Mouse (Mus musculus): ENCODE measurements around the gene Atp6v1b1.
A peak's percentile ranks its signal among the peaks of the same experiment; 100 is the strongest.
"Not testable (repeated sequence)": the region's sequence is repeated elsewhere in the genome, so short reads cannot be mapped to it uniquely, and the experiment has no call there.

The Atp6v1b1 gene

DNA sequence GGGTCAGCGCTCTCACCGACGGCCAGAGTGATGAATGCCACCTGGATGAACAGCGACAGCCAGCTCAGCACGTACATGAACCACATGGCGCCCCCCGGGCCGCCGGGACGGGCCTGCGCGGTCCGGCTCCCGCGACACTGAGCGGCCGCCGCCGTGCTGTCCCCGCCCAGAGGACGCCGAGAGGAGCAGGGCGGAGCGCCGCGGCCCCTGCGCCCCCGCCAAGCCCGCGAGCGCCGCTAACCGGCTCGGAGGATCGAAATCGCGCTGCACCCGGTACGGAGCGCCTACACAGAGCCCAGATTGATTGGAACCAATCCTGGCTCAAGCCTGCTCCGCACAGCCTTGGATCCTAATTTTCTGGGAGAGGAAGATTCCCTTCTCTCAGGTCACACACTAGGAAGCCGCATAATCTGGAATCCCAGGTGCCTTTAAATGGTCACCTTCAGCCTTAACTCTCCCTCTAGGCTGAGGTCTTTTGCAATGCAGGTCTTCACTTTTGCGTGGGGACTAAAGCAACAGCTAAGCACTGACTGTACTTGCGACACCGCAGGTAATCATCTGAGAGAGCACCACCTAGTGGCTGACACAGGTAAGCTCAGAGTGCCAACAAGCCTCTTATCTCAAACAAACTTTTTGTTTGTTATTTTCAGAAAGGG is 33.0 kb downstream of the Atp6v1b1 start, which contains the start of gene Tex261:
Tex261 (minus strand) TSS at position 176 of the 656 bp plus-strand sequence.
- DNase-seq (ENCODE audit: low read depth, low spot score): peak; percentile 96

DNA sequence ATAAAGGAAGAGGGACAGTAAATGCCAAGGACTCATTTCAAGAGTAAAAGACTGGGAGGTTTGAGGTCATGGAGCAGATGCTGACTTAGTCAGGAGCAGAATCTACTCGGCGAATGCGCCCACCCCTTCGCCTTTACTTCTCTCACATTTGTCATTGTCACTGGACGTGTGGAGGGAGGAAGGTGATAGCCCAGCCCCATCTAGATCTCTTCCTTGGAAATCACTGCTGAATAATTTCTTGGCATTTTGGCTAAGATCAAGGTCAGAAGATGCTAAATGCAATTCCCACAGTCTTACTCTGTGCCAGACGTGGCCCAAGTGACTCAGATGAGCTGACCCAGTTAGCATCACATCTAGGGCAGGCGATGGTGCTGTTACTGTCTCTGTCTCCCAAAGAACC is 35.5 kb downstream of the Atp6v1b1 start:
- DNase-seq (ENCODE audit: low read depth, low spot score): peak; percentile 64

DNA sequence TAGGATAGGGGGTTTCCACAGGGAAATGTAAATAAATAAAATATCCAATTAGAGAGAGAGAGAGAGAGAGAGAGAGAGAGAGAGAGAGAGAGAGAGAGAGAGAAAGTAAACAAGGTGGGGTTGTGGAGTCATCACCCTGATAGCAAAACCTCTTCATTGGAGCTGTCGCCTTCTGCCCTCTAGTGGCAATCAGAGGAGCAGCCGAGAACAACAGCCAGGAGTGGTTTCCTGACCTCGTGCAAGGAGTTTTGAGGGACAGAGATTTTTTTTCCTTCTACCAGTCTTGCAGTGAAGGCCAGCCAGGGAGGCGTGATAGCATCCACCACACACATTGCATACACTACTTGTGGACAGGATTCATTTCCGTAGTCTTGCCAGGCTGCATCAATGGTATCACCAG is 36.2 kb downstream of the Atp6v1b1 start:
- peak; percentile 70 for DNase-seq (ENCODE audit: low read depth, low spot score)

DNA sequence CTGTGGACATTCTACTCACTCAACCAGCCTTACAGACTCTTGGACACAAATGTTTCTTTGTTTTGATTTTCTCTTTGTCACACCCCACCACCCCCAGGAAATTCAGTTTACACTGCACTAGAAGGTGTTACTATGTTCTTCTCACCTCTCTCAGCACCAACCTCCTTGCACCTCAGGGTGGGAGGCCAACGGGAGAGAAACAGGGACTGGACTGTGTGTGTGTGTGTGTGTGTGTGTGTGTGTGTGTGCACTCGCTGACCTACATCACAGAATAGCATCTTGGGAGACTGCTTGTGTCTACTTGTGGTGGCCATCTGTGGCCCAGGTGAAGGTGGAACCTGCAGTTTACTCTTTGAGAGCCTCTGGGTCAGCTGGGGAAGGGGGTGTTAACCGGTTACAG is 43.6 kb downstream of the Atp6v1b1 start:
- no peak for DNase-seq (ENCODE audit: low read depth, low spot score)

DNA sequence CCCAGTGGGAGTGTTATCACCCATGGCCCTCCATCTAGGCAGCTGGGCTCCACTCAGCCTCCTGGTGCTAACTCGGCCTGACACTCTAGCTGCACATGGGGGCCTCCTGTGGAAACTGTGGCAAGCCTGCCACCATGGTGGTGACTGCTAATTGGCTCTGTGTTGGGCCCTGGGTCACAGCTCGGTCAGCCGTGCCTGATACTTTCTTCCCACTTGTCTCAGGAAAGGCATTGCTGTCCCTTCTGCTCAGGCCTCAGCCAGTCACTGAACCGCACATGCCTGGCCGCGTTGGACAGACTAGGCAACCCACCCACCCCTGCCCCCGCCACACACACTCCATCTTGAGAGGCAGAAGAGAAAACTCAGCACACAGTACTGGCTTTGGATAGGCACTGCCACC is 45.8 kb downstream of the Atp6v1b1 start:
- no peak for DNase-seq (ENCODE audit: low read depth, low spot score)

DNA sequence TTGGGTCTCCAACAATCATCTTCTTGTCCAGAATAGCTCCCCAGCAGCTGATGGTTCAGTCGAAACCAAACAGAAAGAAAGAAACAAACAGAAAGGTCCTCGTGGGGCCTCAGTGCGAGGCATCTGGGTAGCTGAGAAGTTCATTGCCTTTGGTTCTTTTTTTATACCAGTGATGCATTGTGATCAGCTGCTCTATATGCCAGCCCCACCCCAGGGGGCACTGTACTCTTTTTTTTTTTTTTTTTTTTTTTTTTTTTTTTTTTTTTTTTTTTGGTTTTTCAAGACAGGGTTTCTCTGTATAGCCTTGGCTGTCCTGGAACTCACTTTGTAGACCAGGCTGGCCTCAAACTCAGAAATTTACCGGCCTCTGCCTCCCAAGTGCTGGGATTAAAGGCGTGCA is 47.7 kb downstream of the Atp6v1b1 start:
- DNase-seq (ENCODE audit: low read depth, low spot score): not testable (repeated sequence)

DNA sequence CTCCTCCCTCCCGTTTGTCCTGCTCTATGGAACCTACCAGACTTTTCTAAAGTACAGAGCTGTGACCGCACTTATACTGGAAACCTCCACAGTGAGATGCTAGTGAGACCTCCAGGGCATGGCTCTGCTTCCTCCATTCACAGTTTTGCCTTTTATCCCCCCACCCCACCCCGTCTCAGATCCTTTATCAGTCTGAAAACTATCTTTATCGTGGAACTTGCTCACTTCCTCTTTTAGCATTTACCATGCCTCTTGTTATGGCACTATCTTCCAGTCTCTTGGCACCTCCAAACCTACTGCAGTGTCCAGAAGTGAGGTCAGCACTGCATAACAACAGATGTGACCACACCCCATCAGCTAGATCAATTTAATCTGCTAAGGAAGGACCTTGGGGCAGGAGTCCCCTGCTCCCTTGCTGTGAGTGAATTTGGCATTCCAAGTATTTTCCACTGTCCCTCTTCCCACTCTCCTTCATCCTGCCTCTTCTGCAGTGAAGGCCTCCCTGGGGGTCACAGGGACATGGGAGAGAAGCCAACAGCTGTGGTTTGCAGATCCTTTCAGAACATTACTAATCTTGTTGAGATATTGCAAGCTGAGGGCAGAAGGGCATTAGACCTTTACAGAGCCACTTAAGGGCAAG is 48.6 kb downstream of the Atp6v1b1 start:
- no peak for DNase-seq (ENCODE audit: low read depth, low spot score)

DNA sequence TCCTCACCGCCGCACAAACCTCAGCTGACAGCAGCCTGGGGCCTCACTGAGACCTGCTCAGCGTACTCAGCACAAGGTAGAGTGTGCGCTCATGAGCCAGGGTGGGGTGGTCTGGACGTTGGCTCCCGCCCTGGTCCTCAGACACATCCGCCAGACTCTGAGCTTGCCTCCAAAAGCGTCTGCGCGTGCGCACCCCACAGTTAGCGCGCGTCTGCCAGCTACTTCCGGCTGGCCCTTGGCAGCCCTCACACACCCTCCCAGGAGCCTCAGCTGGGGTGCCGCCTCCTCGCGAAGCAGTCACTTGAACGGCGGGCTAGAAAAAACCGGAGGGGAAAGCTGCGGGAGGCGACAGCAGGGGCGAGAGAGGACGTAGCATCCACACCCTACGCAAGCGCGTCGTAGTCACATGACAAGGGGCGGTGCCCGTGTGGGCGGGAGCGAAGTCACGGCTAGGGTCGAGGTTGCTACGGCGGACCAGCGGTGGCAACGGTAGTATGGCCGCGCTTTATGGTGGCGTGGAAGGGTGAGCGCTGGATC is 52.0 kb downstream of the Atp6v1b1 start, which contains the start of gene Nagk:
Nagk (plus strand) TSS at position 223 of the 537 bp plus-strand sequence.
- DNase-seq (ENCODE audit: low read depth, low spot score): peak; percentile 96

DNA sequence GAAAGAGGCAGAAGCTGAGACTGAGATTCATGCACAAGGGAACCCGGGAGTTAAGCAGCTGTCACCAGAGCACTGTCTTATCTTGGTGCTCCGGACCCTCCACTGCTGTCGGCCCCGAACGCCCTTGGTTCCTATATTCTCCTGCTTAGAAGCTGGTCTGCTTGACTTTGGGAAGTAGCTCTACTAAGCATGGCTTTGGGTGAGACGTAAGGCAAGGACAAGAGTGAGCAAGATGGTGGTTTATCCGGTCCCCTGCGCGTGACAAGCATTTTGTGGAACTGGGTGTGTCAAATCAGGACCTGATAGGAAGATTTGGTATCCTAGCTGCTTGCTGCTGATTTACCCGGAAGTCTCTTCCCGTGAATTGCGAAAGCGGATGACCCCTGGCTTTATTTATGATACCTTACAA is 52.7 kb downstream of the Atp6v1b1 start:
- DNase-seq (ENCODE audit: low read depth, low spot score): peak; percentile 71

DNA sequence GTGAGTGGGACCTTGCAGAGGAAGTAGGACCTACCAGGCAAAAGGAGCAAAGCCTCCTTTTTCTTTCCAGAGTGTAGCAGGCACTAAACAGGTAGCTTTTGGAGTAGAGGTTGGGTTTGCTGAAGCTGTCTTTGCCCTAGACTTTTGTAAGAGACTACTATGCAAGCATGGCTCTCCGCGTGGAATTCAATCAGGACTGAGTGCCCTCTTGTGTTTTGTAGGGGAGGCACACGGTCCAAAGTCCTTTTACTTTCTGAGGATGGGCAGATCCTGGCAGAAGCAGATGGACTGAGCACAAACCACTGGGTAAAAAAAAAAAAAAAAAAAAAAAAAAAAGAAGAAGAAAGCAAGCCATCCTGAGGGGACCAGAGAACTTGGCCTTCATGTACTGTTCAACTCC is 53.9 kb downstream of the Atp6v1b1 start:
- no peak for DNase-seq (ENCODE audit: low read depth, low spot score)

DNA sequence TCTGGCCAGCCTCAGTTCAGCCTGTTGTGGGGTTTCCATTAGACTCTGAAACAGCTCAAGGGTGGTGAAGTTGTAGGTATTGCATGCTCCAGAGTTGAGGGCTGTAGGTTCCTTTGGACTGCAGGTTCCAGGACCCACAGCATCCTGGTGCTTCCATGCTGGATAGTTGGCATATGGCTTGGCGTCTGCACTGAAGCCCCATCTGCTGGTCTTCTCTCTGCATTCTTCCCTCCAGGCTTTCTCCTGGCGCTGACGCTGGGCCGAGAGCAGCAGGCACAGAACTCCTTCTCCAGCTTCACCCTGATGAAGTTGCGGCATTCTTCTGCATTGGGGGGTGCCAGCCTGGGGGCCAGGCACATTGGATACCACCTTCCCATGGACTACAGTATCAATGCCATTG is 59.2 kb downstream of the Atp6v1b1 start:
- DNase-seq (ENCODE audit: low read depth, low spot score): peak; percentile 65

DNA sequence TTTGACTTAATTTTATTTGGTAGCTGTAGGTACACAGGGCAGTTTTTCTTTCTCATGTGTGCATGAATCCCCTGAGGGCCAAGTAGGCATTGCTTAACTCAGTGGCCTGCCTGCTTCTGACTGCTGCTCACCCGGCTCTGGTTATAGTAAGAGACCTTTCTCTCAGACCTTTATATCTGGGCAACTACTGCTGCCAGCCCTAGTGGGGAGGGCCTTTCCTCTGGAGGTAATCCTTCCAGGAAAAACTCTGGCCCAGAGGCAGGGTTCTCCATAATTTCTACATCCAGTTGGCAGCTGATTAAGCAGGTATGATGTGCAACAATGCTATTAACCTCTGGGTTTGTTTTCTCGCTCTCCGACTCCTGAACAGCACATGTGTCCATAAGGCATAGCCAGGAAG is 60.1 kb downstream of the Atp6v1b1 start:
- no peak for DNase-seq (ENCODE audit: low read depth, low spot score)
